Mouse (Mus musculus): ENCODE data around the gene Rab15.
"Not testable (repeated sequence)": the region's sequence is repeated elsewhere in the genome, so short reads cannot be mapped to it uniquely, and the experiment has no call there.

Rab15 gene

GRCm38 (mm10) chr12:76822651-76823041, at the start of gene Rab15:
TSS of gene Rab15 (minus strand) at chr12:76822908.
- no peak for DNase-seq

GRCm38 (mm10) chr12:76869561-76869960, 46.9 kb upstream of the Rab15 start:
- no peak for DNase-seq

- DNase-seq = no peak
Measured at GRCm38 (mm10) chr12:76868463-76869198, 45.9 kb upstream of the Rab15 start.

GRCm38 (mm10) chr12:76867586-76868280, 45.0 kb upstream of the Rab15 start:
- DNase-seq = peak; percentile 55

- DNase-seq = no peak
Measured at GRCm38 (mm10) chr12:76865266-76865665, 42.6 kb upstream of the Rab15 start.

GRCm38 (mm10) chr12:76863651-76864050, 40.9 kb upstream of the Rab15 start:
- peak; percentile 24 for DNase-seq

GRCm38 (mm10) chr12:76858788-76859187, 36.1 kb upstream of the Rab15 start:
- DNase-seq = not testable (repeated sequence)

- no peak for DNase-seq
Measured at GRCm38 (mm10) chr12:76857087-76857486, 34.4 kb upstream of the Rab15 start.

- DNase-seq = no peak
Measured at GRCm38 (mm10) chr12:76853378-76854142, 30.9 kb upstream of the Rab15 start.

GRCm38 (mm10) chr12:76852419-76852818, 29.7 kb upstream of the Rab15 start:
- DNase-seq = no peak

- DNase-seq = no peak
Measured at GRCm38 (mm10) chr12:76844346-76845061, 21.8 kb upstream of the Rab15 start.

GRCm38 (mm10) chr12:76840081-76840480, 17.4 kb upstream of the Rab15 start:
- no peak for DNase-seq

- DNase-seq = no peak
Measured at GRCm38 (mm10) chr12:76839298-76839697, 16.6 kb upstream of the Rab15 start.

GRCm38 (mm10) chr12:76837844-76838650, 15.3 kb upstream of the Rab15 start:
- no peak for DNase-seq

- DNase-seq = peak; percentile 98
Measured at GRCm38 (mm10) chr12:76837101-76837843, 14.6 kb upstream of the Rab15 start.

GRCm38 (mm10) chr12:76832704-76833103, 10.0 kb upstream of the Rab15 start:
- no peak for DNase-seq

- DNase-seq = no peak
Measured at GRCm38 (mm10) chr12:76825283-76825682, 2.6 kb upstream of the Rab15 start.

- DNase-seq = peak; percentile 71
Measured at GRCm38 (mm10) chr12:76822002-76822650, 582 bp downstream of the Rab15 start.

- no peak for DNase-seq
Measured at GRCm38 (mm10) chr12:76820615-76821014, 2.1 kb downstream of the Rab15 start.

- DNase-seq = no peak
Measured at GRCm38 (mm10) chr12:76819816-76820215, 2.9 kb downstream of the Rab15 start.

GRCm38 (mm10) chr12:76818908-76819307, 3.8 kb downstream of the Rab15 start:
- peak; percentile 80 for DNase-seq

Measured in right cerebral cortex, postnatal 25 days (tissue).